Mouse (Mus musculus) T-helper 1 cell (primary cell): Measurements from ENCODE around the gene Cyp2d26.

Experiments
- in situ Hi-C: fragments of 300-600 bp; cut with MboI, MseI; formaldehyde crosslinking; loops from one replicate; pipeline ENCODE4 v1.15.1; 2025; ENCODE audit warnings: high pct_unique_total_duplicates

Gene Cyp2d26

GRCm38 (mm10) chr15:82764881-82765280, 29.2 kb downstream of the Cyp2d26 start:
- in situ Hi-C loops = no loop called here

GRCm38 (mm10) chr15:82763631-82764420, 30.3 kb downstream of the Cyp2d26 start, which contains the start of gene Cyp2d40:
Gene Cyp2d40 (minus strand): TSS chr15:82764183.
- in situ Hi-C loops = no loop called here

GRCm38 (mm10) chr15:82748141-82748540, 46.0 kb downstream of the Cyp2d26 start:
- in situ Hi-C loops = no loop called here

GRCm38 (mm10) chr15:82747516-82747915, 46.6 kb downstream of the Cyp2d26 start:
- in situ Hi-C loops = no loop called here
